Comparison of ENCODE assay signal across 8 mouse cellular contexts in the genomic region with DNA sequence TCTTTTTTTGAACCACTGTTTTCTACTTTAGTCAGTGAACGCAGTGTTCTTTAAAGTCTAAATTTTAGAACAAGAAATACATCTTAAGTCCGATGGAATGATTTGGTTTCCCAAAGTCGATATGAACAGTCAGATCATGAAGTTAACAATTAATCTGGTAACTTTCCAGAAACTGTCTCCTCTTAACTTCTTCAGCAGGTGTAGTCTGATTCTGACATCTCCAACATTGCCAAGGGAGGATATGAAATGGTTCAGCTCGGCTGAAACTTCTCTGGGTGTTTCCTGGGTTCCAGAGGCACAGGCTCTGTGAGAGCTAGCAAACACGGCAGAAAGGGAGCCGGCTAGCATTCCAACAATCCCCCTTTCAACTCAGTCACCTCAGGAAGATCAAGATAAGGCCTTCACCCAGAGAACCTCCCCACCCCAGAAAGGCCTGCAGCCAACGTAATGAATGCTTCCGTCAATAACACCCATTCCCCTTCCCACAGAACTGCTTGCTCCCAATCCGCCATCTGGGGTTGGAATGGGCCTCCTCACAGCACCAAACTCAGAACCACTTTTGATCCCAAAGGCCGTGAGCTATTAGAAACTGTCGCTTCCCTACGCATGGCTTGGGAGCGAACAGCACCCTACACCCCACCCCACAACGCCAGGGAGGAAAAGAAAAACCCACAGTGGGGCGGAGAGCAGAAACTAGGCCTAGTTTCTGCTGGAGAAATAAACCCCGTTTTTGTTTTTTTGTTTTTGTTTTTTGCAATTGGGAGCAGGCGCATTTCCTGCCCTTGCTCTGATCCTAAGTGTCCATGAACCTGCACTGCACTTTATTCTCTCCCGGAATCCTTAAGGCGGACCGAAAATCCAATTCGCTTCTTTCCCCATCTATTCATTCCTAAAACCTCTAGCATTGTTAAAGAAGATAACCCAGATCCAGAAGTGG. TPM values are rescaled to one million over a fixed set of nuclear protein-coding genes. Genes with fewer than 3 reads are reported as not detected.
A peak's percentile ranks its signal among the peaks of the same experiment; 100 is the strongest.
DNase-seq lines count a peak whose midpoint lies in the region; ATAC-seq and TF ChIP-seq lines count a peak whose summit lies in the region.

No protein-coding gene starts in this region.

- H3K9me3 ChIP-seq in forebrain, postnatal 0 days (ENCODE audit: low read length) = no peaks in the 10 kb centered on the region
- no peaks in the 10 kb centered on the region for H3K9me3 ChIP-seq in intestine, embryonic 16.5 days (ENCODE audit: control insufficient read depth, low read length)
- H3K9me3 ChIP-seq in liver, embryonic 13.5 days (replicated peaks) = no peaks in the 10 kb centered on the region
- no peaks in the 10 kb centered on the region for H3K9me3 ChIP-seq in neural tube, embryonic 13.5 days

- peak; percentile 23 for DNase-seq in urinary bladder, adult 2 months (ENCODE audit: low spot score)
- DNase-seq in urinary bladder, postnatal 4 days (ENCODE audit: low spot score in 2 of 2) = no peak
- DNase-seq in cerebellum, adult 18-20 months = peak; percentile 17 to 22
- DNase-seq in forebrain, postnatal 0 days = peak; percentile 44
- peak; percentile 20 for DNase-seq in liver, embryonic 13.5 days

- peak overlapping the region; percentile 95 for H3K27ac ChIP-seq in forebrain, postnatal 0 days (ENCODE audit: low read depth, low read length)
- H3K27ac ChIP-seq in intestine, embryonic 16.5 days (ENCODE audit: low read length) = peak overlapping the region; percentile 97
- peak overlapping the region; percentile 96 for H3K27ac ChIP-seq in liver, embryonic 13.5 days
- peak overlapping the region; percentile 96 for H3K27ac ChIP-seq in neural tube, embryonic 13.5 days (replicated peaks)

- TF ChIP-seq CTCF in forebrain, postnatal 0 days (IDR thresholded peaks at IDR 0.05; ENCODE audit: low read depth) = no peak

- H3K4me1 ChIP-seq in forebrain, postnatal 0 days (ENCODE audit: insufficient read depth) = peaks cover 11% of the 10 kb centered on the region; the same call in 1 of the 2 replicates
- H3K4me1 ChIP-seq in intestine, embryonic 16.5 days (ENCODE audit: control insufficient read depth, insufficient read depth, low read length) = peaks cover 11% of the 10 kb centered on the region
- peaks cover 42% of the 10 kb centered on the region for H3K4me1 ChIP-seq in liver, embryonic 13.5 days (replicated peaks)
- peaks cover 25% of the 10 kb centered on the region for H3K4me1 ChIP-seq in neural tube, embryonic 13.5 days (replicated peaks)

- H3K36me3 ChIP-seq in forebrain, postnatal 0 days (ENCODE audit: insufficient read depth) = no peaks in the 10 kb centered on the region
- no peaks in the 10 kb centered on the region for H3K36me3 ChIP-seq in intestine, embryonic 16.5 days (ENCODE audit: control insufficient read depth, insufficient read depth, low read length)
- no peaks in the 10 kb centered on the region for H3K36me3 ChIP-seq in liver, embryonic 13.5 days
- no peaks in the 10 kb centered on the region for H3K36me3 ChIP-seq in neural tube, embryonic 13.5 days

- no peaks in the 10 kb centered on the region for H3K27me3 ChIP-seq in forebrain, postnatal 0 days (ENCODE audit: insufficient read depth, low read length)
- H3K27me3 ChIP-seq in intestine, embryonic 16.5 days (replicated peaks; ENCODE audit: control insufficient read depth, insufficient read depth, low read length) = no peaks in the 10 kb centered on the region
- H3K27me3 ChIP-seq in liver, embryonic 13.5 days = no peaks in the 10 kb centered on the region
- H3K27me3 ChIP-seq in neural tube, embryonic 13.5 days = no peaks in the 10 kb centered on the region

- 8% methylated on average over 21 of the region's 21 CpGs for WGBS in forebrain, postnatal 0 days
- 7% methylated on average over 21 of the region's 21 CpGs for WGBS in intestine, embryonic 16.5 days
- 9% methylated on average over 21 of the region's 21 CpGs for WGBS in liver, embryonic 13.5 days (ENCODE audit: insufficient replicate concordance)
- 10% methylated on average over 21 of the region's 21 CpGs for WGBS in neural tube, embryonic 13.5 days

- H3K4me2 ChIP-seq in forebrain, postnatal 0 days (ENCODE audit: low read depth) = peak overlapping the region; percentile 61
- H3K4me2 ChIP-seq in intestine, embryonic 16.5 days (ENCODE audit: low read depth, low read length) = peak overlapping the region; percentile 71
- peak overlapping the region; percentile 90 for H3K4me2 ChIP-seq in liver, embryonic 13.5 days
- peak overlapping the region; percentile 96 for H3K4me2 ChIP-seq in neural tube, embryonic 13.5 days

- no peak for ATAC-seq in forebrain, postnatal 0 days
- ATAC-seq in intestine, embryonic 16.5 days = peak; percentile 16; the same call in 1 of the 2 replicates
- ATAC-seq in liver, embryonic 13.5 days (ENCODE audit: low read depth) = peak; percentile 22; the same call in 1 of the 2 replicates
- ATAC-seq in neural tube, embryonic 13.5 days (ENCODE audit: low read depth) = no peak
- no peak for ATAC-seq in megakaryocyte progenitor cell, adult 5-6 weeks (replicated peaks; ENCODE audit: poor library complexity)

- H3K4me3 ChIP-seq in forebrain, postnatal 0 days (ENCODE audit: low read depth, low read length) = peak overlapping the region; percentile 97
- H3K4me3 ChIP-seq in intestine, embryonic 16.5 days (ENCODE audit: low read length) = peak overlapping the region; percentile 93
- peak overlapping the region; percentile 98 for H3K4me3 ChIP-seq in liver, embryonic 13.5 days (replicated peaks)
- peak overlapping the region; percentile 98 for H3K4me3 ChIP-seq in neural tube, embryonic 13.5 days

- peak overlapping the region; percentile 95 for H3K9ac ChIP-seq in forebrain, postnatal 0 days
- H3K9ac ChIP-seq in intestine, embryonic 16.5 days (ENCODE audit: low read depth, low read length) = peak overlapping the region; percentile 97
- peak overlapping the region; percentile 99 for H3K9ac ChIP-seq in liver, embryonic 13.5 days
- peak overlapping the region; percentile 97 for H3K9ac ChIP-seq in neural tube, embryonic 13.5 days

RNA-seq across cellular contexts. Expression of gene Wasl, which starts 1.3 kb away (rescaled TPM):
- polyA plus RNA-seq in urinary bladder, adult 2 months (2012; rRNA removed) = 47.4 and 53.8 TPM in 2 replicates
- 15.9 and 26.2 TPM in 2 replicates for total RNA-seq in forebrain, postnatal 0 days (2014; rRNA removed)
- 49.9 and 59.5 TPM in 2 replicates for polyA plus RNA-seq in forebrain, postnatal 0 days (2015; fragmentation: Nextera tagmentation; extraction: Ambion mirVana)
- polyA plus RNA-seq in intestine, embryonic 16.5 days (2015; fragmentation: Nextera tagmentation; extraction: Ambion mirVana) = 76.6 and 85.0 TPM in 2 replicates
- 20.8 and 22.6 TPM in 2 replicates for polyA plus RNA-seq in liver, embryonic 13.5 days (2015; fragmentation: Nextera tagmentation; extraction: Ambion mirVana)
- 50.1 and 63.0 TPM in 2 replicates for polyA plus RNA-seq in neural tube, embryonic 13.5 days (2015; fragmentation: Nextera tagmentation; extraction: Ambion mirVana)
- total RNA-seq in megakaryocyte progenitor cell, adult 5-6 weeks (2015) = 20.1 and 21.5 TPM in 2 replicates
- 5.1 and 7.0 TPM in 2 replicates for total RNA-seq in megakaryocyte progenitor cell, adult 5-6 weeks (2017)

Comparison
In these comparisons a context has a peak if more than half of its experiments do, and no peak if none do; other contexts are left out.
1. DNase-seq: peak in urinary bladder, adult 2 months (single experiment), cerebellum, adult 18-20 months (2 of 2), forebrain, postnatal 0 days (single experiment) and liver, embryonic 13.5 days (single experiment); none in urinary bladder, postnatal 4 days (0 of 2).
2. ATAC-seq: peak in intestine, embryonic 16.5 days (single experiment) and liver, embryonic 13.5 days (single experiment); none in forebrain, postnatal 0 days (single experiment), neural tube, embryonic 13.5 days (single experiment) and megakaryocyte progenitor cell, adult 5-6 weeks (single experiment).
3. Peak in every context shown above with its lines, with median percentiles within 50 percentile points of each other: H3K27ac ChIP-seq, H3K4me2 ChIP-seq, H3K4me3 ChIP-seq and H3K9ac ChIP-seq.